Mouse (Mus musculus): Measurements from ENCODE around the gene Ppcs. TPM values are rescaled to one million over a fixed set of nuclear protein-coding genes. Genes with fewer than 3 reads are reported as not detected.

Gene Ppcs
- polyA plus RNA-seq, 1 experiment: 16.4 TPM

DNA sequence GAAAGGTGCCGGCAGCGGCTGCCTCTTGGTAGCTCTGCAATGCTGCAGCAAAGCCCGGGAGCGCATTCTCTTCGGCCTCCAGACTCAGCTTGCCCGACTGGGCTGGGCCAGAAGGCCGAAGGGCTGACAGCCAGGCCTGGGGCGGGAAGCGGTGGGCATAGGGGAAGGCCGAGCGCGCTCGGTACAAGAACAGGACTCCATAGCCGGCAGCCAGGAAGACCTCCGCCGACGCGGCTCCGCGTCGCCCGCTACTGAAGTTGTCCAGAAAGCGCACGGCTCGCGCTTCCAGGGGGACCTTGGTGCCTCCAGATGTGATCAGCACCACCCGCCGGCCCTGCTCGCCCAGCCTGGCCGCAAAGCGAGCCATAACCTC is 313 bp downstream of the Ppcs start:
- under 1% methylated on average over 31 of the region's 31 CpGs for WGBS
- DNase-seq (ENCODE audit: low read depth, low spot score): no peak

- DNase-seq (ENCODE audit: low read depth, low spot score): no peak
- 16% methylated on average over 3 of the region's 3 CpGs for WGBS
Observed at GRCm38 (mm10) chr4:119421191-119421590, 1.0 kb downstream of the Ppcs start.

DNA sequence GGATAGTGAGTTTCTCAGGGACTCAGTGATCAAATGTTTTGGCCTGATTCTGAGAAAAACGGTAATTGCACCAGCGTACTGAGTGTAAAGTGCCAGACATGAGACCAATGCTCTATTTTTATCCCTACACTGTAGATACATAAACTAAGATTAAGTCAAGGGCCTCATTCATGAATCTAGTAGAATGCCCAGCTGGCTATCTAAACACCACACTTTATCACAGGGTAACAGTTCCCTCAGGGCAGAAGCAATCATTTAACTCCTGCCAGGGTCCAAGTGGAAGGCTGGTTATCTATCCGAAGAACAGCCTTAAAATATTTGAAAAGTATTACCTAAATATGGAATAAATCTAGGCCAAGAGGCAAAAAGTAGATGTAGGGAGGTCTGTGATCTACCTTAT is 4.3 kb downstream of the Ppcs start:
- DNase-seq (ENCODE audit: low read depth, low spot score): no peak
- 78% methylated on average over 3 of the region's 3 CpGs for WGBS

GRCm38 (mm10) chr4:119417270-119417669 is 5.0 kb downstream of the Ppcs start:
- no peak for DNase-seq (ENCODE audit: low read depth, low spot score)
- WGBS: 33% methylated on average over 3 of the region's 3 CpGs

DNA sequence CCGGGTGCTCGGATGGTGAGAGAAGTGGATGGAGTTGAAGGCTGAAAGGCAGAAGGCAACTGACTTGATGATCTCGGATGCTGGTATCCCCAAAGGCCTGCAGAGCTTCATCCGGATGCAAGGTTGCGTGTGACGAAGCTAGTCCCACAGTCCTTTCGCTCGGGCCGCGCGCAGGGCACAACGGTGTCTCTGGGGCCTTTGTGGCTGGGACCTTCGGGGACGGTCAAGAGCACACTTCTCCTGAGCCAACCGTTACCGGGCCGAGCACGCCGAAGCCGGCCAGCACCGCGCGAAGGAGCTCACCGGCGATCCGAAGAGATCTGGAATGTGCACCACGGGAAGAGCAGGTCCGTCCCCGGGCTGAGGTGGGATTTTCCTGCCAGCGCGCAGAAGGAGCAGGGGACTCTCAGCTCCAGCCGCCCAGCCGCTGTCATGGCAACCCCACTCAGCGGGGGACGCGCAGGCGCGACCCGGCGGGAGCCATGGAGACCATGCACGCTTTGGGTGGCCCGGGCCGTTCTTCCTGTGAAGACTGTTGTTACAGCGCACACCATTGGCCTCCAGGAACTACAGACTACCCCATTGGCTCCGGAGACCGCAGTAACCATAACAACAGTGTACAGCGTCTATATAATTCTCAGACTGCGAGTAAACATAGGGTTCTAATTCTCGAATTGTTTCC is 7.0 kb downstream of the Ppcs start, which contains the start of gene Ccdc30:
TSS of gene Ccdc30 (minus strand) at position 450 of the 682 bp plus-strand sequence.
- WGBS: under 1% methylated on average over 49 of the region's 49 CpGs
- DNase-seq (ENCODE audit: low read depth, low spot score): no peak

DNA sequence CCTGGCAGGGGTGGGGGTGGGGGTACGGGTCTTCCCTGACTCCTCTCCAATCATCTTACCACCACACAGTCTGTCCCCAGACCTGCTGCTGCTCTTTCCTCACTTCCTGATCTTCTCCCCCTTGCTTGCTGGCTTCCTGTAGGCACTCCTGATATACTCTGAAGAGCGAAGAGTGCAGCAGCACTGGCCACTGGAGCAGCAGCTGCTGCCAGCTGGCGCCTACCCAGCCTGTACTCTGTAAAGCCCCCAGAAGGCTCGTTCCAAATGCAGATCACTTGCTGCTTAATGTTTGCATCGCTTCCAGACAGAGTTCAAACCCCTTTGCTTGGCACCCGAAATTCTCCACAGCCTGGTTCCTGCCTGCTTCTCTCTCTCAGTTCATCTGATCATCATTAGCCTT is 9.4 kb downstream of the Ppcs start:
- no peak for DNase-seq (ENCODE audit: low read depth, low spot score)
- 56% methylated on average over 6 of the region's 6 CpGs for WGBS

- 78% methylated on average over 12 of the region's 12 CpGs for WGBS
- DNase-seq (ENCODE audit: low read depth, low spot score): no peak
Observed at GRCm38 (mm10) chr4:119411877-119412650, 10.2 kb downstream of the Ppcs start.

GRCm38 (mm10) chr4:119403431-119403830 is 18.8 kb downstream of the Ppcs start:
- no peak for DNase-seq (ENCODE audit: low read depth, low spot score)
- WGBS: 97% methylated on average over 2 of the region's 2 CpGs

DNA sequence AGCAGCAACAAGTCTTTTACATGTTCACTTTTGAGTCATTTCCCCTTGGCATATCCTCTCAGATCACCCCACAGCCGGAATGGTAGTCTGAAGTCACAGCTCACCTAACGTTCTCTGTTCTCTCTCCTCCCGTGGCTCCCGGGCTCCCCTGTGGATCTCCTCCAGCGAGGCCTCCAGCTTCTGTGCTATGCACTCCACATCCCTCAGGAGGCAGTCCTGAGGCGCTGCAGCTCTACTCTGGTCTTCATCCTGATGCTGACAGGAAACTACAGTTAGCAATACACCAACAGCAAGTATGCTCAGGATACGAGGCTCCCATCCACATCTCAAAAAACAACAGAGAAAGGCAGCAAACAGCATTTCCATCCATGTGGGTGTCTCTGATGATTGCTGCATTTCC is 21.3 kb downstream of the Ppcs start:
- whole genome bisulfite sequencing: 54% methylated on average over 7 of the region's 7 CpGs
- DNase-seq (ENCODE audit: low read depth, low spot score): no peak

- 76% methylated on average over 7 of the region's 7 CpGs for WGBS
- no peak for DNase-seq (ENCODE audit: low read depth, low spot score)
Observed at GRCm38 (mm10) chr4:119398751-119399150, 23.5 kb downstream of the Ppcs start.

DNA sequence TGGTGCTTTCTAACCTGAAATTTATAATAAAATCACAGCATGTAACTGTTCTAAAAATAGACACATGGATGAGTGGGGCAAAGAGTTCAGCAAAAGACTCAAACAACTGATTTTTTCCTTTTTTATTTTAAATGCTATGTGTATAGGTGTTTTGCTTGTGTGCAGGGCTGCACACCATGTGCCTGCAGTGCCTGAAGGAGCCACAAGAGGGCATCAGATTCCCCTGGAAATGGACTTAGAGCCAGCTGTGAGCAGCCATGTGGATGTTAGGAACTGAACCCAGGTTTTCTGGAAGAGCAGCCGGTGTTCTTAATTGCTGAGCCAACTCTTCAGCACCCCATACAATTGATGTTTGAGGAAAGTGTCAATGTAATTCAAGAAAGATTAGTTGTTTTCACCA is 31.9 kb downstream of the Ppcs start:
- DNase-seq (ENCODE audit: low read depth, low spot score): no peak
- 90% methylated on average over 1 of the region's 1 CpGs for WGBS

- 54% methylated on average over 3 of the region's 3 CpGs for WGBS
Observed at GRCm38 (mm10) chr4:119389184-119389583, 33.0 kb downstream of the Ppcs start.

DNA sequence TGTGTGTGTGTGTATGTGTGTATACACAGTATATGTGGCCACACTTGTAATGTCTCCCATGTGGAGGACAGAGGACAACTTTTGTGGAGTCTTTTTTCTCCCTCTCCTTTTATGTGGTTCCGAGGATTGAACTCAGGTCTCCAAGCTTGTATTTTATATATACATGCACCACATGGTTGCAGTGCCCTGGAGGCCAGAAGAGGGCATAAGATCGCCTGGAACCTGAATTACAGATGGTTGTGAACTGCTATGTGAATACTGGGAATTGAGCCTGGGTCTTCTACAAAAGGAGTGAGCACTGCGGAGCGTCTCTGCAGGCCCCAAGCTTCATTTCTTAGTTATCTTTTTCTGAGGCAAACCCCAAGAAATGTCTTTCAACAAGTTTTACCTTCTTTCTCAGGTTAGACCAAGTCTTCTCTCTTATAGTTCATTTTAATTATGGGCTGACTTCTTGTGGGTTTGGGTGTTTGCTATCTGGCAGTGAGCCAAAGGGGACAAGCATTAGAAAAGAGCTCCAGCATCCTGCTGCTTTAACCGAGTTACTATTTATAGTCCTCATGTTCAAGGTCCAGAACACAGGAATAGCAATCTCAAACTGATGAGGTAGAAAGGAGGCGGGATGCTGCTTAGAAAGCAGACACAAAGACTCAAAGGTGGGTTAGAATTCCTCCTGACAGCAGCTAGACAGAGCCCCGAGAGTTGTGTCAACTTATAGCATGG is 40.6 kb downstream of the Ppcs start:
- no peak for DNase-seq (ENCODE audit: low read depth, low spot score)

More at GRCm38 (mm10) chr4:119389184-119389583, 33.0 kb downstream of the Ppcs start:
- no peak for DNase-seq (ENCODE audit: low read depth, low spot score)

DNA sequence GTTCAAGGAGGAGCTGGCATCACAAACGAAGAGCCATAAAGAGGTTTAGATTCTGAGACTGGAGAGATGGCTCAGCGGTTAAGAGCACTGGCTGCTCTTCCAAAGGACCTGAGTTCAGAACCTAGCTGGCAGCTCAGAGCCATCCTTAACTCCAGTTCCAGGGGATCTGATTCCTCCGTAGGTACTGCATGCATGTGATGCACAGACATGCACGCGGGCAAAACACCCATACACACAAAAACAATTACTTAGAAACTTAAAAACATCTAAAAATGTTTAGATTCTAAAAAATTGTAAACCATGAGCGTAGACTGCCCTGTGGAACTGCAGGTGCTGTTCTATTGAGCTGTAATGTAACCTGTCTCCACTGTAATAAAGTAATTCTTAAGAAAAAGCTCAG is 52.8 kb downstream of the Ppcs start:
- DNase-seq (ENCODE audit: low read depth, low spot score): no peak
- 82% methylated on average over 6 of the region's 6 CpGs for WGBS

More for the DNA sequence above, 40.6 kb downstream of the Ppcs start:
- WGBS: 55% methylated on average over 7 of the region's 7 CpGs

Other genes starting within 250 kb of the Ppcs start
- gene Zfp691, start 248.2 kb downstream of the Ppcs start, polyA plus RNA-seq (2012; rRNA removed): 5.4 and 12.8 TPM in 2 replicates
- gene Ermap, start 232.4 kb downstream of the Ppcs start, polyA plus RNA-seq (2012; rRNA removed): 0.10 and 0.37 TPM in 2 replicates
- 23.6 and 35.1 TPM in 2 replicates for gene Svbp, start 227.1 kb downstream of the Ppcs start, polyA plus RNA-seq (2012; rRNA removed)
- gene Tmem269, start 204.2 kb downstream of the Ppcs start, polyA plus RNA-seq (2012; rRNA removed): 0.09 TPM in 1 of 2 replicates, not detected in the other
- gene AU022252, start 189.7 kb downstream of the Ppcs start, polyA plus RNA-seq (2012; rRNA removed): 3.0 and 4.6 TPM in 2 replicates
- gene P3h1, start 189.5 kb downstream of the Ppcs start, polyA plus RNA-seq (2012; rRNA removed): 5.0 and 5.6 TPM in 2 replicates
- gene Cldn19, start 167.0 kb downstream of the Ppcs start, polyA plus RNA-seq (2012; rRNA removed): not detected in 2 replicates
- 218 and 233 TPM in 2 replicates for gene Ybx1, start 127.8 kb downstream of the Ppcs start, polyA plus RNA-seq (2012; rRNA removed)
- gene Ppih, start 101.9 kb downstream of the Ppcs start, polyA plus RNA-seq (2012; rRNA removed): 24.5 and 25.4 TPM in 2 replicates
- 0.11 and 0.14 TPM in 2 replicates for gene Ccdc30, start 6.9 kb downstream of the Ppcs start, polyA plus RNA-seq (2012; rRNA removed)
- 0.07 and 0.20 TPM in 2 replicates for gene Zmynd12, start 394 bp upstream of the Ppcs start, polyA plus RNA-seq (2012; rRNA removed)
- 0.14 and 0.23 TPM in 2 replicates for gene Rimkla, start 70.2 kb upstream of the Ppcs start, polyA plus RNA-seq (2012; rRNA removed)
- gene Foxj3, start 114.6 kb upstream of the Ppcs start, polyA plus RNA-seq (2012; rRNA removed): 7.7 and 16.1 TPM in 2 replicates
- 1.6 and 2.4 TPM in 2 replicates for gene Frg2f1, start 117.1 kb upstream of the Ppcs start, polyA plus RNA-seq (2012; rRNA removed)
- 1,587 and 1,717 TPM in 2 replicates for gene Guca2a, start 215.3 kb upstream of the Ppcs start, polyA plus RNA-seq (2012; rRNA removed)
- gene Guca2b, start 236.5 kb upstream of the Ppcs start, polyA plus RNA-seq (2012; rRNA removed): 722 and 1,616 TPM in 2 replicates